Mouse (Mus musculus) kidney, postnatal 36 days (tissue): ENCODE data around the gene Syn3.
A peak's percentile ranks its signal among the peaks of the same experiment; 100 is the strongest.

Source experiments
- DNase-seq, 2 experiments: peaks; one replicate each; pipeline ENCODE4 v3.0.0; 2021 to 2022; ENCODE audit warnings: mixed read lengths in 2 of 2

Gene Syn3

GRCm38 (mm10) chr10:86201006-86201405, 297.7 kb downstream of the Syn3 start:
- peak; percentile 23 to 28 for DNase-seq

DNA sequence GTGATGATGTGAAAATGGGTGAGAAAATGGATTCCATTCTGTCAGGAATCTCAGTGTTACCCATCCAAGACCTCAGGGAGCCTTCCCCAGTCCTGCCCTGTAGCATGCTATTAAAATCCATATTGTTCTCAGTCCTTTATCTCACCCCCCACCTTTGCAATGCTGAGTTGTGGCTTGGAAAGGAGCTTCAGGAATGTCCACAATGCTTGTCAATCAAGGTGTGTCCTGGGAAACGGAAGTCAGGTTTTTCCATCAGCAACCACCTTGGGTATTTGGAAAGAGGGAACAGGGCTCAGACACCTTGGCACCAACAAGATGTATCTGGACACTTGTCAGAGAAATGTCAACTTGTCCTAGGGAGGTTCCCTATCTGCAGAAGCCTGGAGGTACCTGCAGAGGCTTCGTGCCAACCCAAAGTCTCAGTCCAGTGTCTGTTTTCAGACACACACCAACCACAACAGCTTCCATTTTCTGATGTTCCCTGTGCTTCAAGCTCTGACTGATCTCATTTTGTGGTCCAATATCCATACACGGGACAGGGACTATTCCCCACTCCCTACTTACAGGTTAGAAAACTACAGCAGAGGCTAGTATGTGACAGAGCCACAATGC, 302.2 kb downstream of the Syn3 start:
- no peak for DNase-seq

GRCm38 (mm10) chr10:86194722-86195121, 304.0 kb downstream of the Syn3 start:
- DNase-seq: no peak

GRCm38 (mm10) chr10:86193863-86194434, 304.7 kb downstream of the Syn3 start:
- no peak for DNase-seq

DNA sequence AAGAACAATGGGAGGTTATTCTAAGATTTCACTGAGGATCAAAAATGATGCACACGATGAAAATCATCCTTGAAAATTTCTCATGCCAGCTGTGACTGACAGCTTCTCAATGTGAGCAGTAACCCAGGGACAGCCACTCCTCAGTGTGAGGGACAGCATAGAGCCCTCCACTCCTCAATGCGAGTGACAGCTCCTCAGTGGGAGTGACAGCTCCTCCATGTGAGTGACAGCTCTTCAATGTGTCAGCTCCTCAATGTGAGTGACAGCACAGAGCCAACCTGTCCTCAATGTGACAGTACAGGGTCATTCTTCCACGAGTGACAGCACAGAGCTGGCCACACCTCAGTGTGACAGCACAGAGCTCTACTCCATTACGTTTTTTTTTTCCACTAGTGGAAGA, 310.1 kb downstream of the Syn3 start:
- no peak for DNase-seq

DNA sequence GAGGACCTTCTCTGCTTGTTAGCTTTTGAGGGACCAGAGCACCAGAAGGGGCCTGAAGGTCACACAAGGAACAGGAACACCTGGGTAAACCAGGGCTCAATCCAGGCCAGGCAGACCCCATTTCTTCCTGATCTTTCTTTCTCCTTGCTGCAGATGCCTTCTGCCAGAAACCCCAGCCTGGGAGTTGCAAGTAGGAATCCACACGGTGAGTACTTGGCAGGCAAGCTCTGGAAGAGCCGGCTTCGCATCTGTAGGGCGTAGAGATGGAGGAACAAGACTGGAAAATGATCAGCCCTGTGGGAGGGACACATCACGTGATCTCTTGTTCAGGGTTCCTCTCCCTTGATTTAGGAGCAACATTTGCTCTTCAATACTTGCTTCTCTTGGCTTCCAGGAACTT, 310.8 kb downstream of the Syn3 start:
- no peak for DNase-seq

- DNase-seq: peak; percentile 47 to 51
Measured at GRCm38 (mm10) chr10:86183148-86183885, 315.4 kb downstream of the Syn3 start.

DNA sequence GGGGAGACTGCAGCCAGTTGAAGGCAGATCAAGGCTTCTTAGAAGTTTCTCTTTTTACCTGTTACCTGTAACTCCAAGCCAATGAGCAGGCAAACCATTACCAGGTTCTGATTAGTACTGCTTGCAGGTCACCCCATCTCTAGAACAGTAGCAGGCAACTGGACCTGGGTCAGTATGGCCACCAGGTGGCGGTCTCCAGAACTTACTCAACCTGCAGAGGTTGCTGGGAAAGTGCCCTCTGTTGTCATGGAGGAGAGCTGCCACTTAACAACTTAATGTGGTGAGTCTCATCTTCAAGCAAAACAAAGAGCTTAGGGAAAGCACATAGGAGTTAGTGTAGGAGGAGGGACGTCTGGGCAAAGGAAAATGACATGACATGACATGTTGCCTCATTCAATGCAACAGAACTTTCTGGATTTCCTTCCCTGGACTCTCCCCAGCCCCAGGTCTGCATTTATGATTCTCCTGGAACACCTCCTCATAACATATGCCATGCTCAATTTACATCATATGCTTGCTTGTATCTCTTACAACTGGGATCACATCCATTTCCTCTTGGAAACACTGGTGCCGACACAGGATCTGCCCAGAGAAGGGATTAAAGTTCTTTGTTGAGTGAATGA, 316.4 kb downstream of the Syn3 start:
- peak; percentile 78 to 89 for DNase-seq

DNA sequence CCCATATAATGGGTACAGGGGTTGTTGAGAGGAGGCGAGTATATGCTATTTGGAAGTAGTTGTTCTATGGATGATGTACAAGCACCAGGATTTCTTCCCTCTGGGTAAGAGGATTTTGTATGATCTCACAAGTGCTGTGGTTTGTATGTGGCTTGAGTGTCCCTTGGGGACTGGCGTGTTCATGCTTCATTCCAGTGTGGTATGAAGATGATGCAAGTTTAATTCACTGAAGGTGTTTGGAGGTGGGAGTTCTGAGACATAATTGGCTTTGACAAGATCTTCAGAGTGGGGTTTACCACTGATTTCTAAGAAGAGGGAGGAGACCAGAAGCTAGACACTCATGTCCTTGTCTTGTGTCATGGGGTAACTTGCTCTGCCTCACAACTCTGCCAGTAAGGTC, 322.3 kb downstream of the Syn3 start:
- DNase-seq: no peak

GRCm38 (mm10) chr10:86174017-86174416, 324.7 kb downstream of the Syn3 start:
- no peak for DNase-seq

GRCm38 (mm10) chr10:86173284-86173683, 325.4 kb downstream of the Syn3 start:
- DNase-seq: no peak

GRCm38 (mm10) chr10:86171246-86171645, 327.4 kb downstream of the Syn3 start:
- no peak for DNase-seq

GRCm38 (mm10) chr10:86168084-86168483, 330.6 kb downstream of the Syn3 start:
- no peak for DNase-seq

GRCm38 (mm10) chr10:86166854-86167268, 331.8 kb downstream of the Syn3 start:
- no peak for DNase-seq

GRCm38 (mm10) chr10:86164098-86164497, 334.6 kb downstream of the Syn3 start:
- peak; percentile 36 to 76 for DNase-seq

DNA sequence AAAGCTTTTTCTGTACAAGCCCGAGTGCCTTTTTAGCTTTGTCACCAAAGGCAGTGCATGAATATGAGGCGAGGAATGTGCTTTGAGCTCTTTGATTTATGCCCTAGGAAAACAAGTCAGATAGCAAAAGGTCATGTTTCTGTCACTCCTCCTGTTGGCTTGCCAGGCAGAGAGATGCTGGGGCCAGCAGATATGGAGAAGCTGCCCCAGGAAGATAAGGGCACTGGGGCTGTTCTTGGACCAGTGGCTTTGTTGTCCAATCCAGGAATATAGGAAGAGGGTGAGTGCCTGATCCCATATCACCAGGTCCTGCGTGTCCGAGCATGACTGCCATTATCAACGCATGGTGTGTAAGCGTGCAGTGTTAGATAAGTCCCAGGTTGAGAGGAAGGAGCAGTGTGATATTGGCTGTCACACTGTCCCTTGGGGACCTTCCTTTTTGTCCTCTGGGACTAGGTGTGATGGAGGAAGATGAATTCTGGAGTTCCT, 336.9 kb downstream of the Syn3 start:
- peak; percentile 49 to 68 for DNase-seq

GRCm38 (mm10) chr10:86158198-86158899, 340.3 kb downstream of the Syn3 start:
- DNase-seq: peak; percentile 48 to 72

DNA sequence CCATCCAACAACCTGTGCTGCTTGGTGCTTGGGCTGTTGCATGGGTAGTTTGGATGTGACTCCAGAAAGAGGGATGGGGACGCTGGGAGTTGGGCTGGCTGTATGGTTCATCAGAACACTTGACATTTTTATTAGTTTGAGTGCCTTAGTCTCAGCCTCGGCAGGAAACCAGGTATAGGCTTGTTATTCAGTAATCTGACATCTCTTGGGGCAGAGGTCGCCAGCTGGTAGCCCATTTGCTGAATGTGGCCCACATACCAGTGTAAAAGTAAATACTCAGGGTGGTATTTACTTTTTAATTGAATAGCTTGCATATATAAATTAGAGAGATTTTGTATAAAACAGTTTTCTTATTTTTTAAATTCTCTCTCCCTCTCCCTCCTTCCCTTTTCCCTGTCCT, 343.4 kb downstream of the Syn3 start:
- DNase-seq: peak in 1 of 2 experiments; percentile 54

GRCm38 (mm10) chr10:86153221-86153620, 345.5 kb downstream of the Syn3 start:
- DNase-seq: no peak

DNA sequence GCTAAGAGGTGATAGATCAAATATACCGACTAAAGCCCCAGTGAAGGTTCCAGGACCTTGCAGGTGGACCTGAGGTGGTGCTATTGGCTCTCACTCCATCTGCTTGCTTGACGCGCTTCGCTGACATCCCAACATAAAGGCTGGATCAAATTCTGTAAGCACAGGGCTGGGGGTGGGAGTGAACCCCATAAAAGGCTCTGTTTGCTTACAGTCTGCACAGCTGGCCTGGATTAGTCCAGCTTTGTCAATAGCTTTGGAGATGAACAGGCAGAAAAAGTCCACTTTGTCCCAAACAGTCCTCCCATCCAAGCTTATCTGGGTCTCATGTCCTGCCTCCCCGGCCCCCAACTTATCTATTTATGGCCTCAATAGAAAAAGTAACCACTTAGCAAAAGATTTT, 347.3 kb downstream of the Syn3 start:
- DNase-seq: no peak

GRCm38 (mm10) chr10:86150076-86150475, 348.6 kb downstream of the Syn3 start:
- DNase-seq: peak in 1 of 2 experiments; percentile 62

- peak in 1 of 2 experiments; percentile 35 for DNase-seq
Measured at GRCm38 (mm10) chr10:86149029-86149818, 349.5 kb downstream of the Syn3 start.
